Mouse (Mus musculus): ENCODE data around the gene Lpp. TPM values are rescaled to one million over a fixed set of nuclear protein-coding genes. Genes with fewer than 3 reads are reported as not detected.
"Not testable (repeated sequence)": the region's sequence is repeated elsewhere in the genome, so short reads cannot be mapped to it uniquely, and the experiment has no call there.

The Lpp gene
- total and polyA plus RNA-seq, 3 experiments: not detected

GRCm38 (mm10) chr16:25017046-25017445 is 623.7 kb downstream of the Lpp start:
- no peaks in the 10 kb centered on the region for H3K9me3 ChIP-seq (replicated peaks; ENCODE audit: insufficient read depth, low read length)
- TF ChIP-seq ELF1 (IDR thresholded peaks at IDR 0.05; ENCODE audit: low read depth, low read length) (no peak), E2F4 (IDR thresholded peaks at IDR 0.05; ENCODE audit: borderline replicate concordance, low read depth, low read length) (no peak), ZNF384 (IDR thresholded peaks at IDR 0.05; ENCODE audit: low read depth, low read length) (no peak), MAZ (IDR thresholded peaks at IDR 0.05; ENCODE audit: low read depth, low read length) (no peak), MXI1 (IDR thresholded peaks at IDR 0.05; ENCODE audit: low read depth, low read length) (no peak), CHD1 (IDR thresholded peaks at IDR 0.05; ENCODE audit: low read depth, low read length) (no peak), KAT2A (conservative IDR thresholded peaks at IDR 0.05; ENCODE audit: low read depth, low read length) (no peak)

GRCm38 (mm10) chr16:25021743-25022359 is 628.5 kb downstream of the Lpp start:
- H3K4me3 ChIP-seq (ENCODE audit: control insufficient read depth in 1 of 2, insufficient read depth in 1 of 2, low read depth in 2 of 2, low read length in 2 of 2); H3K9me3 ChIP-seq (replicated peaks; ENCODE audit: insufficient read depth, low read length); H3K4me1 ChIP-seq (ENCODE audit: control insufficient read depth in 1 of 2, insufficient read depth in 2 of 2, low read length in 2 of 2); H3K9ac ChIP-seq (ENCODE audit: control insufficient read depth, low read depth, low read length, poor library complexity, severe bottlenecking); H3K27me3 ChIP-seq (ENCODE audit: control insufficient read depth in 1 of 2, insufficient read depth in 2 of 2, low read length in 2 of 2); H3K36me3 ChIP-seq (ENCODE audit: control insufficient read depth in 1 of 2, insufficient read depth in 2 of 2, low read length in 2 of 2); H3K79me2 ChIP-seq (ENCODE audit: control insufficient read depth, insufficient read depth, low read length, poor library complexity); H3K27ac ChIP-seq (ENCODE audit: control insufficient read depth, low read depth, low read length); DNase-seq (ENCODE audit: low read depth, low spot score): not testable (repeated sequence)

More at GRCm38 (mm10) chr16:25017046-25017445, 623.7 kb downstream of the Lpp start:
- Histone ChIP-seq H3K36me3 (ENCODE audit: control insufficient read depth in 1 of 2, insufficient read depth in 2 of 2, low read length in 2 of 2) (no peaks in the 10 kb centered on the region), H3K79me2 (ENCODE audit: control insufficient read depth, insufficient read depth, low read length, poor library complexity) (no peaks in the 10 kb centered on the region), H3K4me3 (ENCODE audit: control insufficient read depth in 1 of 2, insufficient read depth in 1 of 2, low read depth in 2 of 2, low read length in 2 of 2) (no peak overlapping the region), H3K27me3 (ENCODE audit: control insufficient read depth in 1 of 2, insufficient read depth in 2 of 2, low read length in 2 of 2) (no peaks in the 10 kb centered on the region), H3K4me1 (ENCODE audit: control insufficient read depth in 1 of 2, insufficient read depth in 2 of 2, low read length in 2 of 2) (no peaks in the 10 kb centered on the region), H3K27ac (ENCODE audit: control insufficient read depth, low read depth, low read length) (no peak overlapping the region), H3K9ac (ENCODE audit: control insufficient read depth, low read depth, low read length, poor library complexity, severe bottlenecking) (no peak overlapping the region)
- DNase-seq (ENCODE audit: low read depth, low spot score): no peak

DNA sequence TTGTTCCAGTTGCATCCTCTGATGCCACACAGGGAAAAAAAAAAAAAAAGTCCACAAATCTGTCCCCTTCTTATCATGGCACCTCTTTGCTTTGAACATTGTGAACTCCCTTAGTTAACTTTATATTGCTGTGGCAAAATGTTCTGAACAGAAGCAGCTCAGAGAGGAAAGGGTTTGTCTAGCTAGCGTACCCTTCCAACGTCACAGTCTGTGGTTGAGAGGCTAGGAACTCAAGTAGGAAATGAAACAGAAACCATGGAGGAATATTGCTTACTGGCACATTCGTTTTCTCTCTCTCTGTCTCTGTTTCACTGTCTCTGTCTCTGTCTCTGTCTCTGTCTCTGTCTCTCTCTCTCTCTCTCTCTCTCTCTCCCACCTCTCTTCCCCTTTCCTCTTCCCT is 631.3 kb downstream of the Lpp start:
- Histone ChIP-seq H3K9me3 (replicated peaks; ENCODE audit: insufficient read depth, low read length) (no peaks in the 10 kb centered on the region), H3K79me2 (ENCODE audit: control insufficient read depth, insufficient read depth, low read length, poor library complexity) (no peaks in the 10 kb centered on the region), H3K36me3 (ENCODE audit: control insufficient read depth in 1 of 2, insufficient read depth in 2 of 2, low read length in 2 of 2) (no peaks in the 10 kb centered on the region), H3K4me1 (ENCODE audit: control insufficient read depth in 1 of 2, insufficient read depth in 2 of 2, low read length in 2 of 2) (no peaks in the 10 kb centered on the region), H3K4me3 (ENCODE audit: control insufficient read depth in 1 of 2, insufficient read depth in 1 of 2, low read depth in 2 of 2, low read length in 2 of 2) (no peak overlapping the region), H3K27me3 (ENCODE audit: control insufficient read depth in 1 of 2, insufficient read depth in 2 of 2, low read length in 2 of 2) (no peaks in the 10 kb centered on the region; a peak in 1 of 4 replicates), H3K27ac (ENCODE audit: control insufficient read depth, low read depth, low read length) (no peak overlapping the region), H3K9ac (ENCODE audit: control insufficient read depth, low read depth, low read length, poor library complexity, severe bottlenecking) (no peak overlapping the region)
- TF ChIP-seq TCF12 (IDR thresholded peaks at IDR 0.05; ENCODE audit: low read depth, low read length): no peak
- no peak for TF ChIP-seq ZKSCAN1 (IDR thresholded peaks at IDR 0.05; ENCODE audit: low read depth, low read length)
- no peak for TF ChIP-seq TAL1 (IDR thresholded peaks at IDR 0.05; ENCODE audit: low read length)
- TF ChIP-seq NRF1 (IDR thresholded peaks at IDR 0.05; ENCODE audit: insufficient read depth, low read depth, low read length, poor library complexity, severe bottlenecking): no peak
- no peak for TF ChIP-seq MAZ (IDR thresholded peaks at IDR 0.05; ENCODE audit: low read depth, low read length)
- TF ChIP-seq KAT2A (conservative IDR thresholded peaks at IDR 0.05; ENCODE audit: low read depth, low read length): no peak
- TF ChIP-seq SIN3A (IDR thresholded peaks at IDR 0.05; ENCODE audit: low read length): no peak
- no peak for TF ChIP-seq RCOR1 (IDR thresholded peaks at IDR 0.05; ENCODE audit: low read depth, low read length)
- no peak for TF ChIP-seq POLR2AphosphoS5 (IDR thresholded peaks at IDR 0.05; ENCODE audit: borderline replicate concordance, low read depth, low read length)
- no peak for TF ChIP-seq MXI1 (IDR thresholded peaks at IDR 0.05; ENCODE audit: low read depth, low read length)
- TF ChIP-seq MYB (IDR thresholded peaks at IDR 0.05; ENCODE audit: low read depth, low read length): no peak
- no peak for TF ChIP-seq ELF1 (IDR thresholded peaks at IDR 0.05; ENCODE audit: low read depth, low read length)
- no peak for DNase-seq (ENCODE audit: low read depth, low spot score)
